Mouse (Mus musculus) layer of hippocampus, adult 11-12 months (tissue): Measurements from ENCODE around the gene Cnksr2.

ENCODE experiments used
- DNase-seq: peaks from one replicate; pipeline ENCODE4 v3.0.0; 2022; ENCODE audit warnings: low spot score

Cnksr2 gene

GRCm38 (mm10) chrX:158043057-158043843 is at the start of gene Cnksr2:
Gene Cnksr2, minus strand, starts transcription at chrX:158043294.
- peak; percentile 30 for DNase-seq

- peak; percentile 12 for DNase-seq
These were observed 698 bp upstream of the Cnksr2 start for GRCm38 (mm10) chrX:158043844-158044140.

- DNase-seq: no peak
These were observed 638 bp downstream of the Cnksr2 start for GRCm38 (mm10) chrX:158042255-158043056.

GRCm38 (mm10) chrX:158041703-158042102 is 1.4 kb downstream of the Cnksr2 start:
- DNase-seq: no peak

GRCm38 (mm10) chrX:157951698-157952097 is 91.4 kb downstream of the Cnksr2 start:
- DNase-seq: no peak

GRCm38 (mm10) chrX:157949256-157949655 is 93.8 kb downstream of the Cnksr2 start:
- DNase-seq: no peak

GRCm38 (mm10) chrX:157945121-157945520 is 98.0 kb downstream of the Cnksr2 start:
- DNase-seq: no peak

- DNase-seq: no peak
These were observed 106.5 kb downstream of the Cnksr2 start for GRCm38 (mm10) chrX:157936611-157937010.

GRCm38 (mm10) chrX:157920093-157920492 is 123.0 kb downstream of the Cnksr2 start:
- no peak for DNase-seq

GRCm38 (mm10) chrX:157829983-157830382 is 213.1 kb downstream of the Cnksr2 start:
- DNase-seq: no peak

GRCm38 (mm10) chrX:157818921-157819260 is 224.2 kb downstream of the Cnksr2 start:
- no peak for DNase-seq

GRCm38 (mm10) chrX:157818207-157818920 is 224.7 kb downstream of the Cnksr2 start, which contains the start of gene Klhl34:
Gene Klhl34, plus strand, starts transcription at chrX:157818435.
- no peak for DNase-seq

- no peak for DNase-seq
These were observed 225.4 kb downstream of the Cnksr2 start for GRCm38 (mm10) chrX:157817571-157818206.

- no peak for DNase-seq
These were observed 233.4 kb downstream of the Cnksr2 start for GRCm38 (mm10) chrX:157809721-157810120.

GRCm38 (mm10) chrX:157801669-157802068 is 241.4 kb downstream of the Cnksr2 start:
- no peak for DNase-seq
